Mouse (Mus musculus) erythroblast, embryonic 14.5 days (primary cell): Measurements from ENCODE around the gene Atp8b2.

Experiments
- GATA1 ChIP-seq: IDR thresholded peaks from 2 replicates; pipeline ENCODE4 v1.6.1; 2012; ENCODE audit warnings: low read length, inconsistent platforms, mixed read lengths
- TAL1 ChIP-seq: IDR thresholded peaks from 3 replicates; pipeline ENCODE4 v1.6.1; 2012; ENCODE audit warnings: low read length, inconsistent platforms, mixed read lengths

DNA sequence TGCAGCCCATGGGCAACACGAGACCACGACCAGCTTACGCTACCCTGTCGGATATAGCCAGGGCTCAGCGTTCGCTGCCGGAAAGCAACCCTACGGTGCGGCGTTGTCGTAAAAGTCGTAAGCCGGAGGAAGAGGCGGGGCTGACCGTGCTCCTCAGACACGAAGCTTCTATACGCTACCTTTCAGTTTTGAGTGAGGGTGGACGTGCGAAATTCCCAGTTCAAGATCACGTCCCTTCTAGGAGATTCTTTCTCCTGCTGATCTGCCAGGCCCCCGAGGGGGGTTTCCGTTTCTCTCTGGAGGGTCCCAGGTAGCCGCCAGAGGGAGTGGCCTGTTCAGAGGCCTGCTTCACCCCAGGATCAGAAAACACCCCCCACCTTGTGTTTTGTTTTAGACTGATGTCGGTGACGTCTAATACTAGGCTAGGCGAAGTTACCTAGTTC, 35.3 kb upstream of the Atp8b2 start, which contains the start of gene Hax1:
- no peak for TF ChIP-seq GATA1
- TF ChIP-seq TAL1, result no peak
